Mouse (Mus musculus) lung, adult 2 months (tissue): ENCODE measurements around the gene Hormad1.

Experiments used
- CTCF ChIP-seq: fragments of 200-500 bp; IDR thresholded peaks from 2 replicates; pipeline ENCODE4 v1.5.1; 2011; ENCODE audit warnings: mild to moderate bottlenecking, low read length, control low read depth; ENCODE audit not compliant: insufficient read depth
- POLR2A ChIP-seq: fragments of 200-500 bp; IDR thresholded peaks from 2 replicates; pipeline ENCODE4 v1.6.1; 2011; ENCODE audit warnings: low read depth, mild to moderate bottlenecking, control low read depth, low read length, borderline replicate concordance; ENCODE audit errors: extremely low read depth

DNA sequence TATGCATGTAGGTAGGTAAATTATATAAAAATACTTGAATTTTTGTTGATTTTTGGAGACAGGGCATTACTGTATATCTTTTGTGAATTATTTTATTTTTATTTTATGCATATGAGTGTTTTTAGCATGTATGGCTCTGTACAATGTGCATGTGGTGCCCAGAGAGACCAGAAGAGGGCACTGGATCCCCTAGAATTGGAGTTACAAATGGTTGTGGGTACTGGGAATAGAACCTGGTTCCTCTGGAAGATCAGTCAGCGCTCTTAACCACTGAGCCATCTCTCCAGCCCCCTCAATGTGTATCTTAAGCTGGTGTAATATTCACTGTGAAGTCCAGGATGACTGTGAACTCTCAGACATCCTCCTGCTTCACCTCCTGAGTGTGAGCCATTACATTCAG is 24.6 kb upstream of the Hormad1 start:
- TF ChIP-seq CTCF: no peak
- TF ChIP-seq POLR2A: no peak
